Mouse (Mus musculus) kidney, postnatal 10 days (tissue): ENCODE data around the gene Cdc34b.

Source experiments
- DNase-seq: peaks from one replicate; pipeline ENCODE4 v3.0.0; 2021; ENCODE audit warnings: mixed read lengths

Cdc34b gene

DNA sequence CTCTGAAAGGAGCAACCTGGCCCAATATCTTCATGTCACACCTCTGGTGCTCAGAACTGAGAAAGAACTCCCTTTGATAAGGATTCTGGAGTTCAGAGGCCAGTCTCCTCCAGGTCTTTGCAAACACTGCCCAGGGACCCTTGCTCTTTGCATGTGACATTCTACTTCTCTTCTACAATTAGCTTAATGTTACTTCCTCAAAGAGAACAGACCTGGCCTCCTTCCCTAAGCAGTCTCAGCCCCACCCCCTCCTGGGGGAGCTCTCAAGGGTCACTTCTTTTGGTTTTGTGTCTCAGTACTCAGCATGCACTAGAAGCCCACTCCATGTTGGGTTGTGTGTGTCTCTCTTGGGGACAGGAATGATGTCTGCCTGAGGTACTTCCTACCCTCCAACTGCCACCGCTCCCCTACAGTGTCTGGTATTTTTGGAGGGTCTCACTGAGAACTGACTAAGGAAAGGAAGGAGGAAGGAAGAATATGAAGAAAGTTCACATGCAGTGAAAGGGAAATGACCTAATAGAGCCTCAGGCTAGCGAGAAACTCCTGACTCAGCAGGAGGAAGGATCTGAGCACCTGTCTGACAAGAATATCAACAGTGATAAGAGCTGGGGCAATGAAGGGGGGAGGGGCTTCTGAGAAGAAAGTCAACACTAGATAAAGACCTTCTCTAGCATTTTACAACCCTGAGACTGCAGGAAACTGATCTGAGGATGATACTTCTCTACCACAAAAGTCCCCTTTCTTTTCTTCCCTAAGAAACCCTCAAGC is 11.5 kb downstream of the Cdc34b start:
- no peak for DNase-seq

DNA sequence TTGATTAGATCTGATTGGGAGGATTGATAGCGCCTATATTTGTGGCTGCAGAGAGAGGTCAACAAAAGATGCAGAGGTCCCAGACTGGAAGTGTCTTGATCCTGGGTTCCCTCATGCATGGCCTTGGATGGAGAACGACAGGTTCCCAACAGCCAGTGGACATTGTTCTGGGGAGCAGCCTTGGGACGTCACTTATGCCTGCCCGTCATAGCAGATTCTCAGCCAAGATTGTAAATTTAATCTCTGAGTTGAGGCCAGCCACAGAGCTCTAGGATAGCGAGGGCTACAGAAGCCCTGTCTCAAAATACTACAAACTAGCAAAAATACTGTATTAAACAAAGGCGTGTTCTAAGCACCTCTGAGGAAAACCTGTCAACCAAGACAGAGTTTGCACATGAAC is 18.3 kb downstream of the Cdc34b start:
- DNase-seq = no peak

DNA sequence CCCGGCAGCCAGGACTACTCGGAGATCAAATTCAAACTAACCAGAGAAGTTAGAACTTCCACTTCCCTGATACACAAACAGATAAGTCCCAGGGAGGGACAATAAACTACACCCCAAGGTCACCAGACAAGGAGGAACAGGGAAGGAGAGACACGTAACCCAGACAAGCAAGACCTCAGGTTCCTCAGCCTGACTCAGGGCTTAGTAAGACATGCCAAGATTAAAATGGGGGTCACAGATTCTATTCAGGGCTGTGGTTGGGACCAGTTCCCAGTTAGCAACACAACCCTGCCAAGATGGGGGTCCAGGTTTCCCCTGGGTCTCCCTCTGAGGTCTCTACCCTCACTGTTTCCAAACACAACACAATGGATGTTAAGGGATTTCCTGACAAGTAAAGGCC is 18.8 kb downstream of the Cdc34b start:
- no peak for DNase-seq

DNA sequence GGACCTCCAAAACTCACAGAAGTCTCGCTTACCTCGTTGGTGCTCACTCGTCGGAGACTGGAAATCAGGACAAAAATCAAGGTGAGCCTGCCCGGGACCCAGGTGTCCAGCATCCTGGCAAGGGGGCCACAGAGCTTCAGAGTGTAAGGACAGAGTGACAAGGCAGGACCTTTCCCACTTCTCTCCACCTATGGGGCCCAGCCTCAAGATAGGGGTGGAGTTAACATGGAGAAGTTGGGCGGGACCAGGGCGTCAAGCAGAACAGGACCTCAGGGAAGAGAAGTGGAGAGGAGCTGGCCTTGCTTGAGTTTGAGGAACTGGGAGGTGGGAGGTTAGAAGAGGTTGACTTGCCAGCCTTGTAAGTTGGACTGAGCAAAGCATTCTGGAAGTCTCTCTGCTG is 19.2 kb downstream of the Cdc34b start:
- DNase-seq = no peak

DNA sequence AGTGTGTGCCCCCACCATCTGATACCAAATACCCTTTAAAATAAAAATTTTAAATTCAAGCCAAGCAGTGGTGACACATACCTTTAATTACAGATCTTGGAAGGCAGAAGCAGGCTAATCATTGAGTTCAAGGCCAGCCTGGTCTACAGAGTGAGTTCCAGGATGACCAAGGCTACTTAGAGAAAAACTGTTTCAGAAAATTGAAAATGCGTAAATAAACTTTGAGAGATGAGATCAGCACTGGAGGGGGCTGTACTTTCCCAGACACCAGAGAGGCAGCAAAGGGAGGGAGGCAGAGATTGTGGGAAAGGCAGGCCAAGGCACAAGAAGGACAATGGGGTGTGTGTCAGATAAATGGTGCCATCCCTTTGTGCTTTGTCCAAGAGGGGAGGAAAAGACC is 20.7 kb downstream of the Cdc34b start:
- no peak for DNase-seq

DNA sequence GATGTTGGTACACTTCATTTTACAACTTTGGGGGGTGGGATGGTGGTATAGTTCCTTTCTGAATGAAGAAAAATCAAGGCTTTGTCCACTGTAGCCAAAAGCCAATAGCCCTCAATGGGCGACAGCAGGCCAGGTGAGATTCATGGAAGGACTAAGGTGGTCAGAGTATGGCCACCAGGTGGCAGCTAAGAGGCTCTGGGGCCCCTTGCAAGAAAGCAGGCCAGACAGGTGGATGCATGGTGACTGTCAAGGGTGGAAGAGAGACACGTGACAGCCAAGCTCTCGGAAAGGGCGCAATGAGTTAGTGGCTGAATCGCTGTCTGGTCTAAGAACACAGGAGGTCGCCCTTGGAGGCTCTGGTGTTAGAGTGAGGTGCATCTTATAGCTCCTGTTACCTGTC is 21.2 kb downstream of the Cdc34b start:
- peak; percentile 16 for DNase-seq

DNA sequence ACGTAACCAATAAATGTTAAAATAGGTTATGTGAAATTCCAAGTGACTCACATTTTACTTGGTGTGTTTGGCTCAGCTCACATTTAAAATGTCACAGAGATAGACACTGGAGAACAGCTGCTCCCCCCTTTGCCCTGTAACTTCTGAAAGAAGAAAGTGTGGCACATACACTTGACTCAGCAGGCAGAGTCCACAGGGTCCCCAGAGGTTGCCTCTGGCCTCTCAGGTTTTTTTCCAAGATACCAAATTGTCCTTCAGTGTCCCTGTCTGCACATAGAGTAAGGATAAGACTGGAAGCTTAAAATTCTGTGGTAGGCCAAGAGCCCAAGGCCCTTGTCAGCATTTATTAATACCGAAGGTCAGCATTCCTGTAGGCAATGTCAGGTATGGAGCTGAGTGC is 25.7 kb downstream of the Cdc34b start:
- DNase-seq = no peak

DNA sequence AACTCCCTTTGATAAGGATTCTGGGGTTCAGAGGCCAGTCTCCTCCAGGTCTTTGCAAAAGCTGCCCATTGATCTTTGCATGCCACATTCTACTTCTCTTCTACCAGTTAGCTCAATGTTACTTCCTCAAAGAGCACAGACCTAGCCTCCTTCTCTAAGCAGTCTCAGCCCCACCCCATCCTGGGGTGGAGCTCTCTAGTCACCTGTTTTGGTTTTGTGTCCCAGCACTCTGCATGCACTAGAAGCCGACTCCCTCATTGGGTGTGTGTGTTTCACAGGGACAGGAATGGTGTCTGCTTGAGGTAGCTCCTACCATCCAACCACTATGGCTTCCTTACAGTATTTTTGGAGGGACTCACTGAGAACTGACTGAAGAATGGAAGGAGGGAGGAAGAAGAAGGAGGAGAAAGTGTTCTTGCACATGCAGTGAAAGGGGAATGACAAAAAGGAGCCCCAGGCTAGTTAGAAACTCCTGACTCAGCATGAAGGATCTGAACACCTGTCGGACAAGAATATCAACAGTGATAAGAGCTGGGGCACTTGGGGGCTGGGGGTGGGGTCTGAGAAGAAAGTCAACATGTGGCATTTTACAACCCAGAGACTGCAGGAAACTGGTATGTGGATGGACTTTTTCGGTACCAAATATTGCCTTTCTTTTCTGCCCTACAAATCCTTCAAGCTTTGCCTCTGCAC is 30.9 kb downstream of the Cdc34b start:
- no peak for DNase-seq

DNA sequence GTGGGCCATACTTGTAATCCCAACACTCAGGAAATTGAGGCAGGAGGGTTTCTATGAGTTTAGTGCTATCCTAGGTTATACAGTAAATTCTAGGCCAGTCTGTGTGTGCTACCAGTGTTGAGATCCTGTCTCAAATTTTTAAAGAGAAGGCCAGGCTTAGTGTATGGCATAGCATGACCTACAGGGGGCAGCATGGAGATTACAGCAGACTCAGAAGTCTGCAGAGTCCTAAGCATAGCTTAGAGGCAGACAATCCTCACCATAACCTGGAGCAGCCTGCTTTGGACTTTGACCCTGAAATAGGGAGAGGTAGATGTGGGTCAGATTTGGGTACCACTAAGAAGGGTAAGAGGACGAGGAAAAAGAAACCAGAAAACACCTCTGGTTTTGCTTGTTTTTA is 32.3 kb downstream of the Cdc34b start:
- DNase-seq = no peak

DNA sequence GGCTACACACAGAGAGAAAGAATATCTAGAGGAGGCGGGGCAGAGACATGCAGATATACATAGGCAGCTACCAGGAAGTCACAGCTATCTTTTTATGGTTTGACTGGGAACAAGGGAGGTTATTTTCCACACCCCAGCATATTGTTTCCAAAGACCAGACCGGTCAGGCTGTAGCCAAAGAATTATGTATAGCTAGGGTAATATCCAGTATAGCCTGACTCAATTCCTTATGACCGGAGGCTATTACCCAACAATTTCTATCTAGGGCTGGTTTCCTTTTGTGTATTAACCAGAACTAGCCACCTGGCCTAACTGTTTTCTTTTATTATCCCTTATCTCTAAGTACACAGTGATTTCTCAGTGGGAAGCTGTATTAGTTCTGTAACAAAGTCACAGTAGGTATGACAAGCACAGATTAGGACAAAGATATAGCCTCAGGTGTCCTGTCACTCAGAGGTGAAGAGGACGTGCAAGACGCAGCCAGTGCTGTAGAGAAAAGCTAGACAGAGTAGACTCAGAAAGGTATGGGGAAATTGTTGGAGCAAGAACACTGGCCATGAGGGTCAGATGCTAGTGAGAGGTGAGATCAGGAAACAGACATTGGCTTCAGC is 33.4 kb downstream of the Cdc34b start:
- no peak for DNase-seq

DNA sequence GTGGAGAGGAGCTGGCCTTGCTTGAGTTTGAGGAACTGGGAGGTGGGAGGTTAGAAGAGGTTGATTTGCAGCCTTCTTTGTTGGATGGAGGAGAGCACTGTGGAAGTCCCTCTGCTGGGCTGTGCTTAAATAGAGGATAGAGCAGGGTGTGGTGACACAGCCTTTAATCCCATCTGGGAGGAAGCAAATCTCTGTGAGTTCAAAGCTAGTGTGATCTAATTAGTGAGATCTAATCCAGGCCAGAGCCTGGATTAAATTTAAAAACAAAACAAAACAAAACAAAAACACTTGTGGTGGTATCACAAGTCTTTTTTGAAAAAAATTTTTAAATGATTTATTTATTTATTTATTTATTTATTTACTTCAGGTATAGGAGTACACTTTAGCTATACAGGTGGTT is 41.0 kb downstream of the Cdc34b start, which contains the start of gene Tmem92:
Gene Tmem92, minus strand, starts transcription at position 101 of the 400 bp plus-strand sequence.
- no peak for DNase-seq

DNA sequence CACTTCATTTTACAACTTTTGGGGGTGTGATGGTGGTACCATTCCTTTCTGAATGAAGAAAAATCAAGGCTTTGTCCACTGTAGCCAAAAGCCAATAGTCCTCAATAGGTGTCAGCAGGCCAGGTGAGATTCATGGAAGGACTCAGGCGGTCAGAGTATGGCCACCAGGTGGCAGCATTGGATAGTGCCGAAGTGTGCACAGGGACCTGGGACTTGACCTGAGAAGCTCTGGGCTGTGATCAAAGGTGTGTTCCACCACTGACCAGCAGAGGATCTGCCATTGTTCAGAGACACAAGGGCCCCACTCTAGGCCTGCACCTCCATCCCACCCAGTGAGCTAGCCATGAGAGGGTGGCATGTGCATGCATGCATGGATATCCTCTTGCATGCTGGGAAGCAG is 43.7 kb downstream of the Cdc34b start:
- DNase-seq = peak; percentile 87

DNA sequence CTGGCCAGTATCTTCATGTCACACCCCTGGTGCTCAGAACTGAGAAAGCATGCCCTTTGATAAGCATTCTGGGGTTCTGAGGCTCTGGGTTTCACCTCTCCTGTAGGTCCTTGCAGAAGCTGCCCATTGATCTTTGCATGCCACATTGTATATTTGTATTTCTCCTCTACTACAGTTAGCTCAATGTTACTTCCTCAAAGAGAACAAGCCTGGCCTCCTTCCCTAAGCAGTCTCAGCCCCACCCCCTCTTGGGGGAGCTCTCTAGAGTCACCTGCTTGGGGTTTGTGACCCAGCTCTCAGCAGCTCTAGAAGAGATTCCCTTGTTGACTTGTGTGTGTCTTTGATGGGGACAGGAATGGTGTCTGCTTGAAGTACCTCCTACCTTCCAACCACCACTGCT is 50.1 kb downstream of the Cdc34b start:
- DNase-seq = no peak
